Mouse (Mus musculus): ENCODE measurements around the gene Pycr2. TPM values are rescaled to one million over a fixed set of nuclear protein-coding genes. Genes with fewer than 3 reads are reported as not detected.

Pycr2 gene
- total RNA-seq (2021) (10 to 100 TPM; 10.3 to 12.4 TPM), polyA plus RNA-seq (2012; rRNA removed) (12.7 and 13.9 TPM in 2 replicates)
- long read RNA-seq, transcript Pycr2-201 (7 exons, 1,580 nt), result major isoform, 37 of 40 reads
- long read RNA-seq, partial matches to known transcripts, result 1 of 40 reads
- long read RNA-seq, other reads (novel, unspliced or antisense), result 2 of 40 reads

- H3K4me1 ChIP-seq (ENCODE audit: control insufficient read depth, insufficient read depth, low read length), result peaks cover 3% of the 10 kb centered on the region
- under 1% methylated on average over 52 of the region's 52 CpGs for WGBS
- intact Hi-C loops (cut with DNase I), result loop anchor here (2.0 to 10.0 kb wide), 2 partner anchors 39 to 141 kb away; partner anchors contain the start of gene Tmem63a
- H3K27ac ChIP-seq, result peak within 1 kb of the TSS; percentile 84
- no peaks in the 10 kb centered on the region for H3K27me3 ChIP-seq (ENCODE audit: control insufficient read depth, insufficient read depth, low read length)
- TF ChIP-seq EP300 (IDR thresholded peaks at IDR 0.05; ENCODE audit: insufficient read depth, low read depth, low read length), result no peak
- TF ChIP-seq POLR2A (IDR thresholded peaks at IDR 0.05; ENCODE audit: insufficient read depth, low read depth, low read length), result peak; percentile 93
- peak within 1 kb of the TSS; percentile 83 for H3K4me3 ChIP-seq
- DNase-seq, result peak; percentile 94
- no peaks in the 10 kb centered on the region for H3K79me2 ChIP-seq (replicated peaks; ENCODE audit: control insufficient read depth, insufficient read depth, low read length)
- H3K9ac ChIP-seq (ENCODE audit: low read depth, low read length), result peak within 1 kb of the TSS; percentile 74
- no peaks in the 10 kb centered on the region for H3K36me3 ChIP-seq (ENCODE audit: control insufficient read depth, insufficient read depth, low read length)
Measured at GRCm38 (mm10) chr1:180904039-180904814, at the start of gene Pycr2. Gene Pycr2, plus strand, starts transcription at chr1:180904293.

GRCm38 (mm10) chr1:180858763-180859162, 45.3 kb upstream of the Pycr2 start:
- H3K79me2 ChIP-seq (replicated peaks; ENCODE audit: control insufficient read depth, insufficient read depth, low read length), result no peaks in the 10 kb centered on the region
- no peaks in the 10 kb centered on the region for H3K27me3 ChIP-seq (ENCODE audit: control insufficient read depth, insufficient read depth, low read length)
- H3K4me1 ChIP-seq (ENCODE audit: control insufficient read depth, insufficient read depth, low read length), result no peaks in the 10 kb centered on the region
- no peak overlapping the region for H3K27ac ChIP-seq
- intact Hi-C loops (cut with DNase I), result no loop called here
- H3K9ac ChIP-seq (ENCODE audit: low read depth, low read length), result no peak overlapping the region
- no peak for DNase-seq
- no peak overlapping the region for H3K4me3 ChIP-seq
- no peak for TF ChIP-seq EP300 (IDR thresholded peaks at IDR 0.05; ENCODE audit: insufficient read depth, low read depth, low read length)
- no peak for TF ChIP-seq POLR2A (IDR thresholded peaks at IDR 0.05; ENCODE audit: insufficient read depth, low read depth, low read length)
- no peak for TF ChIP-seq CTCF (IDR thresholded peaks at IDR 0.05)
- peaks cover 3% of the 10 kb centered on the region for H3K36me3 ChIP-seq (ENCODE audit: control insufficient read depth, insufficient read depth, low read length)

- Histone ChIP-seq H3K79me2 (replicated peaks; ENCODE audit: control insufficient read depth, insufficient read depth, low read length) (no peaks in the 10 kb centered on the region), H3K9ac (ENCODE audit: low read depth, low read length) (no peak overlapping the region), H3K27me3 (ENCODE audit: control insufficient read depth, insufficient read depth, low read length) (no peaks in the 10 kb centered on the region), H3K36me3 (ENCODE audit: control insufficient read depth, insufficient read depth, low read length) (peaks cover 3% of the 10 kb centered on the region), H3K27ac (no peak overlapping the region), H3K4me1 (ENCODE audit: control insufficient read depth, insufficient read depth, low read length) (no peaks in the 10 kb centered on the region), H3K4me3 (no peak overlapping the region)
- WGBS, result 75% methylated on average over 6 of the region's 6 CpGs
- intact Hi-C loops (cut with DNase I), result no loop called here
- TF ChIP-seq CTCF (IDR thresholded peaks at IDR 0.05), result no peak
- TF ChIP-seq EP300 (IDR thresholded peaks at IDR 0.05; ENCODE audit: insufficient read depth, low read depth, low read length), result no peak
- TF ChIP-seq POLR2A (IDR thresholded peaks at IDR 0.05; ENCODE audit: insufficient read depth, low read depth, low read length), result no peak
- DNase-seq, result no peak
Measured at GRCm38 (mm10) chr1:180860030-180860429, 44.1 kb upstream of the Pycr2 start.

GRCm38 (mm10) chr1:180863606-180864005, 40.5 kb upstream of the Pycr2 start:
- DNase-seq, result no peak
- 3% methylated on average over 1 of the region's 1 CpGs for WGBS
- Histone ChIP-seq H3K4me3 (no peak overlapping the region), H3K4me1 (ENCODE audit: control insufficient read depth, insufficient read depth, low read length) (no peaks in the 10 kb centered on the region), H3K27me3 (ENCODE audit: control insufficient read depth, insufficient read depth, low read length) (no peaks in the 10 kb centered on the region), H3K27ac (no peak overlapping the region), H3K36me3 (ENCODE audit: control insufficient read depth, insufficient read depth, low read length) (peaks cover 3% of the 10 kb centered on the region), H3K79me2 (replicated peaks; ENCODE audit: control insufficient read depth, insufficient read depth, low read length) (no peaks in the 10 kb centered on the region), H3K9ac (ENCODE audit: low read depth, low read length) (no peak overlapping the region)
- intact Hi-C loops (cut with DNase I), result no loop called here
- TF ChIP-seq CTCF (IDR thresholded peaks at IDR 0.05) (peak; percentile 89), POLR2A (IDR thresholded peaks at IDR 0.05; ENCODE audit: insufficient read depth, low read depth, low read length) (no peak), EP300 (IDR thresholded peaks at IDR 0.05; ENCODE audit: insufficient read depth, low read depth, low read length) (no peak)

- no peak for TF ChIP-seq POLR2A (IDR thresholded peaks at IDR 0.05; ENCODE audit: insufficient read depth, low read depth, low read length)
- TF ChIP-seq EP300 (IDR thresholded peaks at IDR 0.05; ENCODE audit: insufficient read depth, low read depth, low read length), result no peak
- Histone ChIP-seq H3K27ac (no peak overlapping the region), H3K4me3 (no peak overlapping the region), H3K4me1 (ENCODE audit: control insufficient read depth, insufficient read depth, low read length) (no peaks in the 10 kb centered on the region), H3K9ac (ENCODE audit: low read depth, low read length) (no peak overlapping the region), H3K27me3 (ENCODE audit: control insufficient read depth, insufficient read depth, low read length) (no peaks in the 10 kb centered on the region), H3K79me2 (replicated peaks; ENCODE audit: control insufficient read depth, insufficient read depth, low read length) (no peaks in the 10 kb centered on the region), H3K36me3 (ENCODE audit: control insufficient read depth, insufficient read depth, low read length) (peaks cover 1% of the 10 kb centered on the region)
- no peak for DNase-seq
- intact Hi-C loops (cut with DNase I), result no loop called here
- 74% methylated on average over 7 of the region's 7 CpGs for WGBS
Measured at GRCm38 (mm10) chr1:180866001-180866400, 38.1 kb upstream of the Pycr2 start.

- H3K9ac ChIP-seq (ENCODE audit: low read depth, low read length), result no peak overlapping the region
- intact Hi-C loops (cut with DNase I), result no loop called here
- no peak overlapping the region for H3K27ac ChIP-seq
- no peaks in the 10 kb centered on the region for H3K27me3 ChIP-seq (ENCODE audit: control insufficient read depth, insufficient read depth, low read length)
- no peaks in the 10 kb centered on the region for H3K4me1 ChIP-seq (ENCODE audit: control insufficient read depth, insufficient read depth, low read length)
- H3K4me3 ChIP-seq, result no peak overlapping the region
- H3K79me2 ChIP-seq (replicated peaks; ENCODE audit: control insufficient read depth, insufficient read depth, low read length), result no peaks in the 10 kb centered on the region
- 40% methylated on average over 13 of the region's 13 CpGs for WGBS
- H3K36me3 ChIP-seq (ENCODE audit: control insufficient read depth, insufficient read depth, low read length), result no peaks in the 10 kb centered on the region
- DNase-seq, result peak; percentile 49 to 51
- no peak for TF ChIP-seq POLR2A (IDR thresholded peaks at IDR 0.05; ENCODE audit: insufficient read depth, low read depth, low read length)
- no peak for TF ChIP-seq EP300 (IDR thresholded peaks at IDR 0.05; ENCODE audit: insufficient read depth, low read depth, low read length)
- TF ChIP-seq CTCF (IDR thresholded peaks at IDR 0.05), result no peak
Measured at GRCm38 (mm10) chr1:180870122-180870650, 33.9 kb upstream of the Pycr2 start.
